Mouse (Mus musculus): ENCODE measurements around the gene AW011738. TPM values are rescaled to one million over a fixed set of nuclear protein-coding genes. Genes with fewer than 3 reads are reported as not detected.
A peak's percentile ranks its signal among the peaks of the same experiment; 100 is the strongest.

AW011738 gene
- 0.41 and 0.82 TPM in 2 replicates for polyA plus RNA-seq (2014; fragmentation: Nextera tagmentation; extraction: Ambion mirVana)

DNA sequence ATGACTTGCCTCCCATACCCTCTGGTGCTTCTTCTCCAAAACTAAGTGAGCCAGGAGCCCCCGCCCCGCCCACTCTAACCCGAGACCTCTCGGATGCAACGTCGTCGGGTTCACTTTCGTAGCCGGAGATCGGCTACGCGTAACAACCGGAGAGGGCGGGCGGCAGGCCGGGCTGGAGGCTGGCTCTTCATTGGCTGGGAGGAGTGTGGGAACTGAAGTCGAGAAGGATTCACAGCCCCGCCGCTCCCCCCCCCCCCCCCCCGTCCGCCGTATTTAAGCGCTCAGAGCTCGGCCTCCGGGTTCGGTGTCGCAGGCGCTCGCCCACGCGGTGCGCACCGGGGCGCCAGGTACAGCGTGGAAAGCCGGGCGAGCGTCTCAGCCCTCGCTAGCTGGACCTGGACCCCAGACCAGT is at the start of gene AW011738:
AW011738 (plus strand) TSS at position 304 of the 412 bp plus-strand sequence.
- Histone ChIP-seq H3K9me3 (ENCODE audit: control insufficient read depth, low read depth, low read length) (no peaks in the 10 kb centered on the region), H3K27ac (ENCODE audit: low read length) (peak within 1 kb of the TSS; percentile 44), H3K9ac (replicated peaks; ENCODE audit: low read depth, low read length) (peak within 1 kb of the TSS; percentile 58), H3K4me2 (replicated peaks; ENCODE audit: low read depth, low read length) (peak within 1 kb of the TSS; percentile 93), H3K27me3 (ENCODE audit: control insufficient read depth, insufficient read depth, low read length) (no peaks in the 10 kb centered on the region; the same call in 1 of the 2 replicates), H3K36me3 (ENCODE audit: control insufficient read depth, insufficient read depth, low read length) (no peaks in the 10 kb centered on the region), H3K4me1 (ENCODE audit: control insufficient read depth, insufficient read depth, low read length) (peaks cover 10% of the 10 kb centered on the region; the same call in 1 of the 2 replicates), H3K4me3 (ENCODE audit: low read depth, low read length) (peak within 1 kb of the TSS; percentile 54)
- peak; percentile 85 for ATAC-seq (ENCODE audit: insufficient number of reproducible peaks, insufficient read depth, low FRiP score, low read depth)
- 1% methylated on average over 35 of the region's 39 CpGs for WGBS

- WGBS = 91% methylated on average over 3 of the region's 3 CpGs
- Histone ChIP-seq H3K4me1 (ENCODE audit: control insufficient read depth, insufficient read depth, low read length) (no peaks in the 10 kb centered on the region), H3K4me3 (ENCODE audit: low read depth, low read length) (no peak overlapping the region)
Observed at GRCm38 (mm10) chr4:156154771-156155170, 48.3 kb upstream of the AW011738 start.

GRCm38 (mm10) chr4:156166477-156166876 is 36.6 kb upstream of the AW011738 start:
- no peak overlapping the region for H3K27ac ChIP-seq (ENCODE audit: low read length)
- no peak overlapping the region for H3K4me2 ChIP-seq (replicated peaks; ENCODE audit: low read depth, low read length)
- WGBS = 85% methylated on average over 9 of the region's 9 CpGs
- ATAC-seq (ENCODE audit: insufficient number of reproducible peaks, insufficient read depth, low FRiP score, low read depth) = no peak
- H3K4me3 ChIP-seq (ENCODE audit: low read depth, low read length) = no peak overlapping the region
- peaks cover 73% of the 10 kb centered on the region for H3K36me3 ChIP-seq (ENCODE audit: control insufficient read depth, insufficient read depth, low read length)
- no peaks in the 10 kb centered on the region for H3K27me3 ChIP-seq (ENCODE audit: control insufficient read depth, insufficient read depth, low read length)
- no peak overlapping the region for H3K9ac ChIP-seq (replicated peaks; ENCODE audit: low read depth, low read length)
- H3K4me1 ChIP-seq (ENCODE audit: control insufficient read depth, insufficient read depth, low read length) = no peaks in the 10 kb centered on the region
- no peaks in the 10 kb centered on the region; the same call in 1 of the 2 replicates for H3K9me3 ChIP-seq (ENCODE audit: control insufficient read depth, low read depth, low read length)

More at GRCm38 (mm10) chr4:156154771-156155170, 48.3 kb upstream of the AW011738 start:
- Histone ChIP-seq H3K4me2 (replicated peaks; ENCODE audit: low read depth, low read length) (no peak overlapping the region), H3K27ac (ENCODE audit: low read length) (no peak overlapping the region), H3K9me3 (ENCODE audit: control insufficient read depth, low read depth, low read length) (no peaks in the 10 kb centered on the region), H3K9ac (replicated peaks; ENCODE audit: low read depth, low read length) (no peak overlapping the region), H3K27me3 (ENCODE audit: control insufficient read depth, insufficient read depth, low read length) (no peaks in the 10 kb centered on the region), H3K36me3 (ENCODE audit: control insufficient read depth, insufficient read depth, low read length) (no peaks in the 10 kb centered on the region)
- ATAC-seq (ENCODE audit: insufficient number of reproducible peaks, insufficient read depth, low FRiP score, low read depth) = no peak

- H3K36me3 ChIP-seq (ENCODE audit: control insufficient read depth, insufficient read depth, low read length) = peaks cover 90% of the 10 kb centered on the region
- H3K4me1 ChIP-seq (ENCODE audit: control insufficient read depth, insufficient read depth, low read length) = no peaks in the 10 kb centered on the region
- H3K9ac ChIP-seq (replicated peaks; ENCODE audit: low read depth, low read length) = no peak overlapping the region
- no peaks in the 10 kb centered on the region for H3K27me3 ChIP-seq (ENCODE audit: control insufficient read depth, insufficient read depth, low read length)
- no peaks in the 10 kb centered on the region for H3K9me3 ChIP-seq (ENCODE audit: control insufficient read depth, low read depth, low read length)
- H3K4me3 ChIP-seq (ENCODE audit: low read depth, low read length) = no peak overlapping the region
- 90% methylated on average over 8 of the region's 8 CpGs for WGBS
- H3K4me2 ChIP-seq (replicated peaks; ENCODE audit: low read depth, low read length) = no peak overlapping the region
- no peak for ATAC-seq (ENCODE audit: insufficient number of reproducible peaks, insufficient read depth, low FRiP score, low read depth)
- no peak overlapping the region for H3K27ac ChIP-seq (ENCODE audit: low read length)
Observed at GRCm38 (mm10) chr4:156168611-156169010, 34.5 kb upstream of the AW011738 start.

DNA sequence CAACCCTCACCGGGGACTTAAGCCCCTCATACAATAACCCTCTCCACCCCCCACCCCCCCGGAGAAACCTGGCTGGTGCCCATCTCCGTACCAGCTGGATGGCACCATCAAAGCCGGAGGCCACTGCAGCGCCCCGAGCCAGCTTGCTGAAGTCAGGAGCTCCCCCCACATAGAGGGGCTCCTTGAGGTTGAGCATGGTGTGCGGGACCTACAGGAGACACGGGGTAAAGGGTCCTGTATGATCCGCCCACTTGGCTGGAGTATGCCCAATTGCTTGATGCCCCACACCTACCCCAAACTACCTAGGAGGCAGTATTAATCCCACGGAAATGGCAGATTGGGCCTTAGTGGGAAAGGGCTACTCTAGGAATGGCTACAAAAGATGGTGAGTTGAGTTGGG is 34.0 kb upstream of the AW011738 start:
- no peaks in the 10 kb centered on the region for H3K9me3 ChIP-seq (ENCODE audit: control insufficient read depth, low read depth, low read length)
- ATAC-seq (ENCODE audit: insufficient number of reproducible peaks, insufficient read depth, low FRiP score, low read depth) = no peak
- H3K27me3 ChIP-seq (ENCODE audit: control insufficient read depth, insufficient read depth, low read length) = no peaks in the 10 kb centered on the region
- peaks cover 90% of the 10 kb centered on the region for H3K36me3 ChIP-seq (ENCODE audit: control insufficient read depth, insufficient read depth, low read length)
- no peak overlapping the region for H3K9ac ChIP-seq (replicated peaks; ENCODE audit: low read depth, low read length)
- H3K4me1 ChIP-seq (ENCODE audit: control insufficient read depth, insufficient read depth, low read length) = no peaks in the 10 kb centered on the region
- no peak overlapping the region for H3K27ac ChIP-seq (ENCODE audit: low read length)
- WGBS = 95% methylated on average over 10 of the region's 10 CpGs
- H3K4me2 ChIP-seq (replicated peaks; ENCODE audit: low read depth, low read length) = no peak overlapping the region
- H3K4me3 ChIP-seq (ENCODE audit: low read depth, low read length) = no peak overlapping the region

GRCm38 (mm10) chr4:156171828-156172227 is 31.3 kb upstream of the AW011738 start:
- no peak overlapping the region for H3K9ac ChIP-seq (replicated peaks; ENCODE audit: low read depth, low read length)
- no peaks in the 10 kb centered on the region for H3K4me1 ChIP-seq (ENCODE audit: control insufficient read depth, insufficient read depth, low read length)
- no peak overlapping the region for H3K4me3 ChIP-seq (ENCODE audit: low read depth, low read length)
- H3K4me2 ChIP-seq (replicated peaks; ENCODE audit: low read depth, low read length) = no peak overlapping the region
- no peak overlapping the region for H3K27ac ChIP-seq (ENCODE audit: low read length)
- 96% methylated on average over 11 of the region's 11 CpGs for WGBS
- H3K9me3 ChIP-seq (ENCODE audit: control insufficient read depth, low read depth, low read length) = no peaks in the 10 kb centered on the region
- H3K36me3 ChIP-seq (ENCODE audit: control insufficient read depth, insufficient read depth, low read length) = peaks cover 94% of the 10 kb centered on the region
- ATAC-seq (ENCODE audit: insufficient number of reproducible peaks, insufficient read depth, low FRiP score, low read depth) = no peak
- H3K27me3 ChIP-seq (ENCODE audit: control insufficient read depth, insufficient read depth, low read length) = no peaks in the 10 kb centered on the region

- Histone ChIP-seq H3K4me2 (replicated peaks; ENCODE audit: low read depth, low read length) (no peak overlapping the region), H3K27me3 (ENCODE audit: control insufficient read depth, insufficient read depth, low read length) (no peaks in the 10 kb centered on the region), H3K36me3 (ENCODE audit: control insufficient read depth, insufficient read depth, low read length) (peaks cover 71% of the 10 kb centered on the region), H3K9me3 (ENCODE audit: control insufficient read depth, low read depth, low read length) (no peaks in the 10 kb centered on the region), H3K27ac (ENCODE audit: low read length) (no peak overlapping the region), H3K9ac (replicated peaks; ENCODE audit: low read depth, low read length) (no peak overlapping the region), H3K4me3 (ENCODE audit: low read depth, low read length) (no peak overlapping the region), H3K4me1 (ENCODE audit: control insufficient read depth, insufficient read depth, low read length) (no peaks in the 10 kb centered on the region)
- 95% methylated on average over 9 of the region's 9 CpGs for WGBS
- ATAC-seq (ENCODE audit: insufficient number of reproducible peaks, insufficient read depth, low FRiP score, low read depth) = no peak
Observed at GRCm38 (mm10) chr4:156177630-156178029, 25.5 kb upstream of the AW011738 start.

GRCm38 (mm10) chr4:156183747-156184146 is 19.4 kb upstream of the AW011738 start:
- Histone ChIP-seq H3K36me3 (ENCODE audit: control insufficient read depth, insufficient read depth, low read length) (peaks cover 26% of the 10 kb centered on the region; the same call in 1 of the 2 replicates), H3K27me3 (ENCODE audit: control insufficient read depth, insufficient read depth, low read length) (no peaks in the 10 kb centered on the region), H3K9ac (replicated peaks; ENCODE audit: low read depth, low read length) (no peak overlapping the region), H3K4me2 (replicated peaks; ENCODE audit: low read depth, low read length) (no peak overlapping the region), H3K4me1 (ENCODE audit: control insufficient read depth, insufficient read depth, low read length) (peaks cover 12% of the 10 kb centered on the region; the same call in 1 of the 2 replicates), H3K9me3 (ENCODE audit: control insufficient read depth, low read depth, low read length) (no peaks in the 10 kb centered on the region), H3K27ac (ENCODE audit: low read length) (no peak overlapping the region), H3K4me3 (ENCODE audit: low read depth, low read length) (no peak overlapping the region)
- no peak for ATAC-seq (ENCODE audit: insufficient number of reproducible peaks, insufficient read depth, low FRiP score, low read depth)
- WGBS = 82% methylated on average over 5 of the region's 5 CpGs
